Mouse (Mus musculus): ENCODE results near the gene Amotl1.

DNA sequence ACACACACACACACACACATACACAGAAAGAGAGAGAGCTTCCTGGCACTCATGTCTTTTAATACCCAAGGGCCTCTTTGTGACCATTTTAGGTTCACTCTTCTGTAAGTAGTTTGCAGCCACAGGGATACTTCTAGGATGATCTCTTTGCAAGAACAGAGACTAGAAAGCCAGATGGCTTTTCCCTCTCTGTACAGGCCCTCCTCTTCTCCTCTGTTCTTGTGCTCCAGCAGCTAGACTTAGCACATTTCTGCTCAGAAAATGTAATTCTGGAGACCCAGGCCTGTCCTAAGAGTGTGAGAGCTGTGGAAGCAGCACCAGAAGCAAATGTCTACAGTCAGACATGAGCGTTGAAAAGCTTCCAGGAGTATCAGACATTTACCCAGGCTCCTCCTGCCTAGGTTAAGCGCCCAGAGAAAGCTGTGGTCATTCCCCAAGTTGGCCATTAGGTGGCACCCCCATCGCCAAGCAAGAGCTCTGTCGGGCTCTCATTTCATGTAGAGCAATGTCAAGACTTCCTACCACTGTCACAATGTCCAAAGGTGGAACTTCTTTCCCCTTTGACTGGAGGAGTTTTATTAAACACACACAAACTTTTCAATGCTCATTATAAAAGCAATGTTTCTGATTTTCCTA is 121.3 kb downstream of the Amotl1 start:
- TF ChIP-seq CTCF (conservative IDR thresholded peaks at IDR 0.05; ENCODE audit: insufficient read depth, insufficient read length, low read depth, low read length), result peak; percentile 86
- no peak for TF ChIP-seq POLR2A (IDR thresholded peaks at IDR 0.05; ENCODE audit: low read depth, low read length)

Data from kidney, adult 2 months (tissue).